Mouse (Mus musculus): ENCODE results near the gene Adcy3.
A peak's percentile ranks its signal among the peaks of the same experiment; 100 is the strongest.

DNA sequence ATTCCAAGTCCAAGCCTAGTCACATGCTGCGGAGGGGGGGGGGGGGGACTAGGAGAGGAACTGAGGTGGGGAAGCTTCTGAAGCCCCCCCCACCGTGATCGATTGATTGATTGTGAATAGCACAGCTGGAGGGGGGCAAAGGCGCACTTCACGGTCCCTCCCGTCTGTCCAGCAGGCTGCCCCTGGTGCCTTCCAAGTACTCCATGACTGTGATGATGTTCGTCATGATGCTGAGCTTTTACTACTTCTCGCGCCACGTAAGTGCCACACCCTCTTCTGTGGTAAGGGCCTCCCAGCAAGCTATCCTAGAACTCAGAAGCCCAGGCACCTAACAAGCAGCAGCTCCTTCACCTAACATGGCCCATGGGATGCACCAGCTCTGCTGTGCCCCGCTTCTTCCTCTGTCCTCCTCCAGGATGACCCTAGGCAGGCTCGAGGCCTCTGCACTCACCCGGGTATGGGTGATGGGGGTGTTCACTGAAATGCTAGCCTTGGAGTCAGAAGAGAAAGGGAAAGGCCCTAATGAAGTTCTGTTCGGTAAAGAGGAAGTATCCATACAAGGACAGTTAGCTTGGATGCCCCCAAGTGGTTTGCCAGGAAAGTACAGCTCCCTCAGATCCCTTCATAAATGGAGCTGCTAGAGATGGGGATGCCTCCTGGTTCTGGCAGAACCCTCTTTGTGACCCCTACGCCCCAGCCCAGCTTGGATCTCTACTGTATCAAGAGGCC, 75.7 kb downstream of the Adcy3 start:
- TF ChIP-seq CTCF (IDR thresholded peaks at IDR 0.05; ENCODE audit: borderline replicate concordance, insufficient read depth, low read length) (0 out of 2 replicates have a peak, but pooled peaks have one; percentile 0), POLR2A (IDR thresholded peaks at IDR 0.05; ENCODE audit: low read depth, low read length) (no peak)
